Mouse (Mus musculus) thymus, adult 2 months (tissue): ENCODE measurements around the gene Cwc15.

Experiments used
- CTCF ChIP-seq: fragments of 200-500 bp; IDR thresholded peaks from 2 replicates; pipeline ENCODE4 v1.5.1; 2012; ENCODE audit warnings: mild to moderate bottlenecking, control low read depth, low read length, moderate library complexity, borderline replicate concordance; ENCODE audit not compliant: control insufficient read depth, poor library complexity, insufficient read depth; ENCODE audit errors: extremely low read depth
- POLR2A ChIP-seq: fragments of 200-500 bp; IDR thresholded peaks from 2 replicates; pipeline ENCODE4 v1.6.1; 2012; ENCODE audit warnings: mild to moderate bottlenecking, low read length, control low read depth, moderate library complexity; ENCODE audit not compliant: control insufficient read depth, poor library complexity, insufficient read depth; ENCODE audit errors: extremely low read depth

DNA sequence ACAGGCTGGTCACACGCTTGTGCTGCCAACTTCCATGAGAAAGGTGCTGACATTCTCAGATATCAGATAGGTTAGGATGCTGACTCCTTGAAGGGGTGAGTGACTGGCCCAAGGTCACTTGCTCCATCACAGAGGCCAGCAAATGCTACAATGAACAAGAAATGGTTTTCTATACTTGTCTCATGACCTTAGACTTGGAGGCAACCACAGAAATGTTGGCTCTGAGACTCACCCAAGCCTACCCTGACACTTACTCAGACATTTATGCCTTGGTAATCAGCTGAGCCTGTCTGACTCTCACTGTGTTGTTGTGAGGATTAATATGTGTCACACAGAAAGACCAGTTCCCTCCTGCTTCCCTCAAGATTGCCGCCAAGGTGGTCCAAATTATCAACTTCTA, 33.2 kb downstream of the Cwc15 start:
- TF ChIP-seq CTCF (no peak), POLR2A (no peak)
